Mouse (Mus musculus): ENCODE data around the gene Jmjd6. TPM values are rescaled to one million over a fixed set of nuclear protein-coding genes. Genes with fewer than 3 reads are reported as not detected.
A peak's percentile ranks its signal among the peaks of the same experiment; 100 is the strongest.

Gene Jmjd6
- total RNA-seq, 2 experiments from 2014 or later, result 26.2 to 32.2 TPM

DNA sequence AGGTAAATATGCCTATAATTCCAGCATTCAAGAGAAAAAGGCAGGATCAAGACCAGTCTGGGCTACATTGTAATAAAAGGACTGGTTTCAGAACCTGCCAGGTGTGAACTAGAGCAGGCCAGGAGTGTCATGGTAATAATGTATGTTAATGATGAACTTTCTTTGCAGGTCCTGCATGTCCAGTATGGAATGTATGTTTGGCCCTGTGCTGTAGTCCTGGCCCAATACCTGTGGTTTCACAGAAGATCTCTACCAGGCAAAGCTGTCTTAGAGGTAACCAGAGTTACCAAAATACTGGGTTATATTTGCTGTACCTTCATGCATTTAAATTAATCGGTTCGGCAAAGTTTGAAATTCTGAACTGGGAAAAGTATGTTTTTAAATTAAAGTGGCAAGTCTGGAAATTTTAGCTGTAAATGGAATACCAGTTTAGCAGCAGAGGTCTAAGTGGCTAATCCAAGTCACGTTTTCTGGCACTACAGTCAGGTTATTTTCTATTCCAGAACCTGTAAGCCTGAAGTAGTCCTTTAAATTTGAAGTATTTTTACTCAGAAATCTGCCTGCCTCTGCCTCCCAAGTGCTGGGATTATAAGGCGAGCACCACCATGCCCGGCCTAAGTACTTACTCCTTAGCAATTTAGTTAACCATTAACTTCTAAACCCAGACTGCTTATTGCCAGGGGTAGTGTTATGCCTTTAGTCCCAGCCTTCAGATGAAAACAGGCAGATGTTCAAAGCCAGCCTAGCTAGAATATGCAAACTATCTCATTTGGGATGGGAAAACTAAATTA lies 5.0 kb upstream of the Jmjd6 start:
- Histone ChIP-seq H3K27ac (no peak overlapping the region), H3K4me3 (no peak overlapping the region)
- no peak for TF ChIP-seq CTCF (conservative IDR thresholded peaks at IDR 0.05)
- no peak for DNase-seq (ENCODE audit: low spot score in 2 of 2)

GRCm38 (mm10) chr11:116847187-116848085 lies 4.2 kb upstream of the Jmjd6 start:
- no peak for TF ChIP-seq CTCF (conservative IDR thresholded peaks at IDR 0.05)
- DNase-seq (ENCODE audit: low spot score in 2 of 2), result no peak
- no peak overlapping the region for H3K4me3 ChIP-seq
- H3K27ac ChIP-seq, result no peak overlapping the region

GRCm38 (mm10) chr11:116846593-116847181 lies 3.4 kb upstream of the Jmjd6 start:
- TF ChIP-seq CTCF (conservative IDR thresholded peaks at IDR 0.05), result no peak
- no peak overlapping the region for H3K4me3 ChIP-seq
- no peak for DNase-seq (ENCODE audit: low spot score in 2 of 2)
- H3K27ac ChIP-seq, result no peak overlapping the region; the same call in 1 of the 2 replicates

DNA sequence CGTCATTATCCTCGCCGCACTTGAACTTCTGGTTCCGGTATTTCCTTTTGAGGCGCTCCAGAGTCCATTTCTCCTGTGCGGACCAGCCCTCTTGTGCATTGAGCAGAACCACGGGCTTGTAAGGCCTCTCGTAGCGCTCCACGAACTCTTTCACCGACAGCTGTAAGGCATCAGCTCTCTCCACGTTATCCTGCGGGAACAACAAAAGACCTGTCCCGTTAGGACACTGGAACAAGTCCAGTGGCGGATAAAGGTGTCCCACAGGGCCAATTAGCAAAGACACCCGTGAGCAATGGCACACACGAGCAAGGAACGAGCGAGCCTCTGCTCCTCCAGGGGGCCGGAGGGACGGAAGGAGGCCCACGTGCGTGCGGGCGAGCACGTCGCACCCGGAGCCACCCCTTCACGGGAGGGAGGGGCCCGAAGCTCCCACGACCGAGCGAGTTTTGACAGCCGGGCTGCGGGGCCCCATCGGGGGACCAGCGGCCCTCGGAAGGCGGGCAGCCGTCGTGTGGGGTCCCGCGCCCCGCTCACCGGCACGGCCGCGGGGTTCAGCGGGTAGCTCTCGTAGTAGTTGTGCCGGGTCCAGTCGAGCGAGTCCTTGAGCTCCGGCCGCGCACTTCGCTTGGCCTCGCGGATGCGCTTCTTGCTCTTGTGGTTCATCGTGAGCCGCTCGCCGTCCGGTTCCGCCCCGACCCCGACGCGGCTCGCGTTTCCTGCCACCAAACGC lies 553 bp downstream of the Jmjd6 start:
- TF ChIP-seq CTCF (conservative IDR thresholded peaks at IDR 0.05), result peak; percentile 38
- peak overlapping the region; percentile 98 for H3K27ac ChIP-seq
- DNase-seq (ENCODE audit: low spot score in 2 of 2), result peak; percentile 58 to 62
- H3K4me3 ChIP-seq, result peak overlapping the region; percentile 98

GRCm38 (mm10) chr11:116840748-116841147 lies 2.5 kb downstream of the Jmjd6 start:
- no peak for TF ChIP-seq CTCF (conservative IDR thresholded peaks at IDR 0.05)
- no peak for DNase-seq (ENCODE audit: low spot score in 2 of 2)
- Histone ChIP-seq H3K27ac (no peak overlapping the region), H3K4me3 (no peak overlapping the region; the same call in 1 of the 2 replicates)

GRCm38 (mm10) chr11:116839601-116840000 lies 3.6 kb downstream of the Jmjd6 start:
- no peak for TF ChIP-seq CTCF (conservative IDR thresholded peaks at IDR 0.05)
- H3K27ac ChIP-seq, result no peak overlapping the region
- DNase-seq (ENCODE audit: low spot score in 2 of 2), result no peak
- no peak overlapping the region for H3K4me3 ChIP-seq

DNA sequence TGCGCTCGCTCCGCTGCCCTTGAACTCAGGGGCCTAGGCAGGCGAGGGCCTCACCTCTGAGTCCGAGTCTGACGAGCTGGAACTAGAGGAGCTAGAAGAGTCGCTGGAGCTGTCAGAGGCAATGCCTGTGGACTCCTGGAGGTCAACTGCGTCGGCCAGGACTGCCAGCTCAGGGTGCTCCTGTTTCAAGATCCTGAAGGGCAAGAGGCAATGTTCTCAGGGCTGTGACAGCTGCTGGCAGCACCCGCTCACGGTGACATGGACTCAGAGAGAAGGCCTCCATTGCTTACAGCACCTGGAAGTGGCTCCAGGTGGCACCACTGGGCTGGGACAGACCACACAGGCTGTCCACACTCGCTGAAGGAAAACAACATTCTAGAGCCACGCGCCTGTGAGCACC lies 4.3 kb downstream of the Jmjd6 start:
- TF ChIP-seq CTCF (conservative IDR thresholded peaks at IDR 0.05), result no peak
- Histone ChIP-seq H3K27ac (no peak overlapping the region), H3K4me3 (no peak overlapping the region)
- no peak for DNase-seq (ENCODE audit: low spot score in 2 of 2)

DNA sequence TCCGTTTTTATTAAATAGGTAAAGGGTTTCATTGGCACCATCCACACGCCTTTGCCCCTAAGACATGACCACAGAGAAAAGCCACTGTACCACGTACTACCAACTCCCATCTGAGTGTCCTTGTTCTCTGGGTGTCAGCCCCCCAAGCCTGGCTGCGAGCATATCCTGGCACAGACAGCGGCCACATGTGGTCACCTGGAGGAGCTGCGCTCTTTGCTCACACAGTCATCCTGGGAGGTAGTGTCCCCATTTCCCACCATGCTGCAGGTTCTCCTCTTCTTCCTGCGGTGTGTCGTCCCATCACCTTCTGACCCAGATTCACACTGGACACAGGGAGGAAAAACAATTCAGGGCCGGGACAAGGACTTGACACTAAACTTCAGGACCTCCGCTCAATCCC lies 5.8 kb downstream of the Jmjd6 start:
- no peak for DNase-seq (ENCODE audit: low spot score in 2 of 2)
- no peak overlapping the region for H3K4me3 ChIP-seq
- no peak for TF ChIP-seq CTCF (conservative IDR thresholded peaks at IDR 0.05)
- no peak overlapping the region for H3K27ac ChIP-seq

- Histone ChIP-seq H3K4me3 (no peak overlapping the region), H3K27ac (no peak overlapping the region)
- DNase-seq (ENCODE audit: low spot score in 2 of 2), result no peak
- no peak for TF ChIP-seq CTCF (conservative IDR thresholded peaks at IDR 0.05)
Measured at GRCm38 (mm10) chr11:116836283-116836682, 7.0 kb downstream of the Jmjd6 start.

- TF ChIP-seq CTCF (conservative IDR thresholded peaks at IDR 0.05), result no peak
Measured at GRCm38 (mm10) chr11:116834954-116835353, 8.3 kb downstream of the Jmjd6 start.

GRCm38 (mm10) chr11:116832172-116832685 lies 11.0 kb downstream of the Jmjd6 start:
- Histone ChIP-seq H3K4me3 (no peak overlapping the region), H3K27ac (no peak overlapping the region)
- no peak for TF ChIP-seq CTCF (conservative IDR thresholded peaks at IDR 0.05)
- no peak for DNase-seq (ENCODE audit: low spot score in 2 of 2)

More at GRCm38 (mm10) chr11:116834954-116835353, 8.3 kb downstream of the Jmjd6 start:
- Histone ChIP-seq H3K4me3 (no peak overlapping the region), H3K27ac (no peak overlapping the region)
- DNase-seq (ENCODE audit: low spot score in 2 of 2), result no peak

- TF ChIP-seq CTCF (conservative IDR thresholded peaks at IDR 0.05), result peak; percentile 28; the same call in 1 of the 2 replicates
- H3K27ac ChIP-seq, result peak within 1 kb of the TSS; percentile 74
- peak within 1 kb of the TSS; percentile 65 for H3K4me3 ChIP-seq
- DNase-seq (ENCODE audit: low spot score in 2 of 2), result peak; percentile 54 to 63
Measured at GRCm38 (mm10) chr11:116827534-116828165, 15.6 kb downstream of the Jmjd6 start, which contains the start of gene Mxra7. Gene Mxra7 (minus strand): TSS chr11:116828046.
